Mouse (Mus musculus): ENCODE measurements around the gene Tmem169.

The Tmem169 gene

GRCm38 (mm10) chr1:72284539-72284938 is 370 bp downstream of the Tmem169 start:
- no peak for DNase-seq (ENCODE audit: low read depth in 2 of 2, low spot score in 2 of 2)

GRCm38 (mm10) chr1:72286904-72287303 is 2.7 kb downstream of the Tmem169 start:
- no peak for DNase-seq (ENCODE audit: low read depth in 2 of 2, low spot score in 2 of 2)

- no peak for DNase-seq (ENCODE audit: low read depth in 2 of 2, low spot score in 2 of 2)
Observed at GRCm38 (mm10) chr1:72287893-72288292, 3.7 kb downstream of the Tmem169 start.

GRCm38 (mm10) chr1:72288527-72289150 is 4.5 kb downstream of the Tmem169 start:
- no peak for DNase-seq (ENCODE audit: low read depth in 2 of 2, low spot score in 2 of 2)

GRCm38 (mm10) chr1:72290896-72291295 is 6.7 kb downstream of the Tmem169 start:
- no peak for DNase-seq (ENCODE audit: low read depth in 2 of 2, low spot score in 2 of 2)

- no peak for DNase-seq (ENCODE audit: low read depth in 2 of 2, low spot score in 2 of 2)
Observed at GRCm38 (mm10) chr1:72291421-72291820, 7.3 kb downstream of the Tmem169 start.

GRCm38 (mm10) chr1:72291925-72292324 is 7.8 kb downstream of the Tmem169 start:
- DNase-seq (ENCODE audit: low read depth in 2 of 2, low spot score in 2 of 2) = no peak

GRCm38 (mm10) chr1:72293869-72294663 is 9.9 kb downstream of the Tmem169 start:
- no peak for DNase-seq (ENCODE audit: low read depth in 2 of 2, low spot score in 2 of 2)

GRCm38 (mm10) chr1:72295746-72296145 is 11.6 kb downstream of the Tmem169 start:
- no peak for DNase-seq (ENCODE audit: low read depth in 2 of 2, low spot score in 2 of 2)

- no peak for DNase-seq (ENCODE audit: low read depth in 2 of 2, low spot score in 2 of 2)
Observed at GRCm38 (mm10) chr1:72301845-72302244, 17.7 kb downstream of the Tmem169 start.

GRCm38 (mm10) chr1:72306241-72306640 is 22.1 kb downstream of the Tmem169 start:
- no peak for DNase-seq (ENCODE audit: low read depth in 2 of 2, low spot score in 2 of 2)

- DNase-seq (ENCODE audit: low read depth in 2 of 2, low spot score in 2 of 2) = peak in 1 of 2 experiments; percentile 0
Observed at GRCm38 (mm10) chr1:72306679-72307181, 22.6 kb downstream of the Tmem169 start.

GRCm38 (mm10) chr1:72307317-72307798 is 23.2 kb downstream of the Tmem169 start, which contains the start of gene Xrcc5:
Xrcc5 (plus strand) TSS chr1:72307421.
- peak; percentile 90 to 92 for DNase-seq (ENCODE audit: low read depth in 2 of 2, low spot score in 2 of 2)

- no peak for DNase-seq (ENCODE audit: low read depth in 2 of 2, low spot score in 2 of 2)
Observed at GRCm38 (mm10) chr1:72308919-72309318, 24.8 kb downstream of the Tmem169 start.

GRCm38 (mm10) chr1:72309744-72310424 is 25.7 kb downstream of the Tmem169 start:
- DNase-seq (ENCODE audit: low read depth in 2 of 2, low spot score in 2 of 2) = no peak

GRCm38 (mm10) chr1:72312701-72313398 is 28.7 kb downstream of the Tmem169 start:
- DNase-seq (ENCODE audit: low read depth in 2 of 2, low spot score in 2 of 2) = no peak

GRCm38 (mm10) chr1:72313399-72314039 is 29.4 kb downstream of the Tmem169 start:
- DNase-seq (ENCODE audit: low read depth in 2 of 2, low spot score in 2 of 2) = peak in 1 of 2 experiments; percentile 24

- DNase-seq (ENCODE audit: low read depth in 2 of 2, low spot score in 2 of 2) = no peak
Observed at GRCm38 (mm10) chr1:72315447-72315846, 31.3 kb downstream of the Tmem169 start.

- DNase-seq (ENCODE audit: low read depth in 2 of 2, low spot score in 2 of 2) = no peak
Observed at GRCm38 (mm10) chr1:72316409-72316808, 32.2 kb downstream of the Tmem169 start.

- no peak for DNase-seq (ENCODE audit: low read depth in 2 of 2, low spot score in 2 of 2)
Observed at GRCm38 (mm10) chr1:72316901-72317300, 32.7 kb downstream of the Tmem169 start.

All from CD8-positive naive resting alpha-beta T cell, adult 2 months (primary cell).